Mouse (Mus musculus) hindbrain, embryonic 13.5 days (tissue): ENCODE results near the gene Gm17542. TPM values are rescaled to one million over a fixed set of nuclear protein-coding genes. Genes with fewer than 3 reads are reported as not detected.
"Not testable (repeated sequence)": the region's sequence is repeated elsewhere in the genome, so short reads cannot be mapped to it uniquely, and the experiment has no call there.

Experiments used
- ATAC-seq: fragments of 200-750 bp; cut with Nextera tagmentation; 2 replicates; pipeline ENCODE4 v1.8.0; 2017; ENCODE audit warnings: moderate TSS enrichment; ENCODE audit not compliant: low FRiP score
- H3K27ac ChIP-seq: fragments of 300-500 bp; sonication (generic); 2 replicates; pipeline ENCODE4 v1.5.1; 2015; ENCODE audit warnings: inconsistent platforms, mild to moderate bottlenecking, moderate library complexity
- H3K27me3 ChIP-seq: fragments of 300-500 bp; sonication (generic); 2 replicates; pipeline ENCODE4 v1.6.1; 2015; ENCODE audit warnings: mild to moderate bottlenecking, inconsistent platforms
- H3K36me3 ChIP-seq: fragments of 300-500 bp; sonication (generic); 2 replicates; pipeline ENCODE4 v1.6.1; 2015; ENCODE audit warnings: mild to moderate bottlenecking, inconsistent platforms
- H3K4me1 ChIP-seq: fragments of 300-500 bp; sonication (generic); replicated peaks from 2 replicates; pipeline ENCODE4 v1.6.1; 2015; ENCODE audit warnings: inconsistent platforms
- H3K4me2 ChIP-seq: fragments of 300-500 bp; sonication (generic); 2 replicates; pipeline ENCODE4 v1.6.1; 2015; ENCODE audit warnings: inconsistent platforms, mild to moderate bottlenecking, moderate library complexity
- H3K4me3 ChIP-seq: fragments of 300-500 bp; sonication (generic); 2 replicates; pipeline ENCODE4 v1.5.1; 2015; ENCODE audit warnings: mild to moderate bottlenecking, inconsistent platforms
- H3K9ac ChIP-seq: fragments of 300-500 bp; sonication (generic); 2 replicates; pipeline ENCODE4 v1.6.1; 2015; ENCODE audit warnings: mild to moderate bottlenecking, inconsistent platforms
- H3K9me3 ChIP-seq: fragments of 300-500 bp; sonication (generic); 2 replicates; pipeline ENCODE4 v1.6.1; 2016; ENCODE audit warnings: inconsistent platforms
- WGBS: fragments of 180-500 bp; shearing (Covaris S2); methylation state at CpG from one replicate; pipeline ENCODE4 v1.1.7; 2015; 5-methylcytosine and 5-hydroxymethylcytosine counted together
- polyA plus RNA-seq: library from polyadenylated mRNA; unstranded; fragments of >200 nt; fragmentation: Nextera tagmentation; extraction: Ambion mirVana; gene quantifications from 2 replicates; pipeline ENCODE4 v1.2.1, GENCODE M21; 2015

Gene Gm17542
- not detected in 2 replicates for polyA plus RNA-seq

DNA sequence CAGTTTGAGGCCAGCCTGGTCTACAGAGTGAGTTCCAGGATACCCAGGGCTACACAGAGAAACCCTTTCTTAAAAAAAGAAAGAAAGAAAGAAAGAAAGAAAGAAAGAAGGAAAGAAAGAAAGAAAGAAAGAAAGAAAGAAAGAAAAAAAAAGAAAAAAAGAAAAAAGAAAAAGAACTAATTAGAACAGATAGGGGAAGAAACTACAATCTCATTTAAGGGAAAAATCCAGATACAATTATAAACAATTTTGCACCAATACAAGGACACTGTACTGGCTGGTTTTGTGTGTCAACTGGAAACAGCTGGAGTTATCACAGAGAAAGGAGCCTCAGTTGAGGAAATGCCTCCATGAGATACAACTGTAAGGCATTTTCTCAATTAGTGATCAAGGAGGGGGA is at the start of gene Gm17542:
Gm17542 (minus strand) TSS at position 101 of the 400 bp plus-strand sequence.
- not testable (repeated sequence) for H3K27me3 ChIP-seq, H3K9ac ChIP-seq, H3K36me3 ChIP-seq, ATAC-seq, H3K4me2 ChIP-seq, H3K27ac ChIP-seq, H3K9me3 ChIP-seq, H3K4me3 ChIP-seq
- peaks cover 10% of the 10 kb centered on the region for H3K4me1 ChIP-seq

DNA sequence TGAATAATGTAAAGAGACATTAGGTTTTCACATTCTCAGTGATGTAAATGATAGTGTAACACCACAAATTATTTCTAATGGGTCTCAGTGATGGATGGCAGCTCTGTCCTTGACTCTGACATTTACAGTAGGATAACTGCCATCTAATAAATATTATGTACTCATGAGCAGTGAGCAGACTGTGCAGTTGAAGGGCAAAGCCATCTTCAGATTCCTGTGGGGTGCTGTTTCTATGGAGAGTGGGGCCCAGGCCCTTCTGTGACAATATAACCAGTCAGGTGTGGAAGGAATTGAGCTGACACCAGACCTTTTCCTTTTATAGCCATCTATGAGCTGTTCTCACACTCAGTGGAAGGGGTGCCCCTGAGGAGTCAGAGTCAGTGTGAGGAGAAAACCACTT is 21.8 kb upstream of the Gm17542 start:
- Histone ChIP-seq H3K9ac (no peak overlapping the region), H3K4me2 (no peak overlapping the region), H3K4me3 (no peak overlapping the region), H3K27me3 (no peaks in the 10 kb centered on the region), H3K36me3 (no peaks in the 10 kb centered on the region), H3K27ac (peak overlapping the region; percentile 42; the same call in 1 of the 2 replicates), H3K4me1 (no peaks in the 10 kb centered on the region), H3K9me3 (no peaks in the 10 kb centered on the region)
- ATAC-seq: no peak

DNA sequence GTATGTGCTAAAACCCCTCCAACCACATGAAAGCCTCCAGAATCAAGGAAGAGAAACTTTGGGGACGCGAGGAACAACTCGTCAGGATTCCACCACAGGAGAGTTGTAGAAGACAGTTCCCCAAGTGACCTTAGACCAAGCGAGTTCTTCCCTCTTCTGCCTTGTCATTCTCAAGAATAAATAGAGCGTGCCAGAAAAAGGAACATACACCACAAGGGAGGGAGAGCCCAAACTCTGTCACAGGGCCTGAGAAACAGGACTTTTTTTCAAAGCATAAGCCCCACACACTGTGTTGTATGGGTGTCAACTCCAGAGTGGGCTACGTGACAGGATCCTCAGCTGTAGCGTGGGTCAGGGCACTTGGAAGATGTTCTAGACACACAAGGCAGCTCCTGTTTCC is 20.1 kb upstream of the Gm17542 start:
- no peak for ATAC-seq
- H3K4me2 ChIP-seq: no peak overlapping the region
- no peak overlapping the region for H3K4me3 ChIP-seq
- WGBS: 88% methylated on average over 7 of the region's 7 CpGs
- H3K9me3 ChIP-seq: no peaks in the 10 kb centered on the region
- H3K9ac ChIP-seq: no peak overlapping the region
- no peaks in the 10 kb centered on the region for H3K36me3 ChIP-seq
- H3K27ac ChIP-seq: no peak overlapping the region
- no peaks in the 10 kb centered on the region for H3K4me1 ChIP-seq
- no peaks in the 10 kb centered on the region for H3K27me3 ChIP-seq

DNA sequence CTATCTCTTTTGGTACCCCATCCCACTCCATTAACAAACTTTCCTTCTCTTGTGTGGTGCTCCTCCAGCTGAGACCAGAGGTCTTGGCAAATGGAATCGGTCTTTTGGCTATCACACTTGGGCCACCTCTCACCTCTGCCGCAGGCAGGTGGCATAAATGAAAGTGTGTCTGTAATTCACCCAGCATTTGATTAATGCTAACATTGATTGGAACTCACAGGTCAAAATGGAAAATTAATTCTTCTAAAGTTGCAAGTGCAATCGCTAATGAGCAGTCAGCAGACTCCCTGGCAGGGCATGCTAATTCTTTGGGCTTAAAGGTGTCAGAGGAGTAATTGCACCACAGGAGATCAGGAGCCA is 3.2 kb downstream of the Gm17542 start:
- no peak overlapping the region for H3K27ac ChIP-seq
- H3K4me2 ChIP-seq: peak overlapping the region; percentile 33
- ATAC-seq: no peak
- H3K4me1 ChIP-seq: peaks cover 10% of the 10 kb centered on the region
- 56% methylated on average over 3 of the region's 3 CpGs for WGBS
- no peak overlapping the region for H3K9ac ChIP-seq
- 0 out of 2 replicates have a peak, but pooled peaks cover 4% of the 10 kb centered on the region for H3K9me3 ChIP-seq
- H3K27me3 ChIP-seq: no peaks in the 10 kb centered on the region
- no peaks in the 10 kb centered on the region for H3K36me3 ChIP-seq
- H3K4me3 ChIP-seq: no peak overlapping the region

DNA sequence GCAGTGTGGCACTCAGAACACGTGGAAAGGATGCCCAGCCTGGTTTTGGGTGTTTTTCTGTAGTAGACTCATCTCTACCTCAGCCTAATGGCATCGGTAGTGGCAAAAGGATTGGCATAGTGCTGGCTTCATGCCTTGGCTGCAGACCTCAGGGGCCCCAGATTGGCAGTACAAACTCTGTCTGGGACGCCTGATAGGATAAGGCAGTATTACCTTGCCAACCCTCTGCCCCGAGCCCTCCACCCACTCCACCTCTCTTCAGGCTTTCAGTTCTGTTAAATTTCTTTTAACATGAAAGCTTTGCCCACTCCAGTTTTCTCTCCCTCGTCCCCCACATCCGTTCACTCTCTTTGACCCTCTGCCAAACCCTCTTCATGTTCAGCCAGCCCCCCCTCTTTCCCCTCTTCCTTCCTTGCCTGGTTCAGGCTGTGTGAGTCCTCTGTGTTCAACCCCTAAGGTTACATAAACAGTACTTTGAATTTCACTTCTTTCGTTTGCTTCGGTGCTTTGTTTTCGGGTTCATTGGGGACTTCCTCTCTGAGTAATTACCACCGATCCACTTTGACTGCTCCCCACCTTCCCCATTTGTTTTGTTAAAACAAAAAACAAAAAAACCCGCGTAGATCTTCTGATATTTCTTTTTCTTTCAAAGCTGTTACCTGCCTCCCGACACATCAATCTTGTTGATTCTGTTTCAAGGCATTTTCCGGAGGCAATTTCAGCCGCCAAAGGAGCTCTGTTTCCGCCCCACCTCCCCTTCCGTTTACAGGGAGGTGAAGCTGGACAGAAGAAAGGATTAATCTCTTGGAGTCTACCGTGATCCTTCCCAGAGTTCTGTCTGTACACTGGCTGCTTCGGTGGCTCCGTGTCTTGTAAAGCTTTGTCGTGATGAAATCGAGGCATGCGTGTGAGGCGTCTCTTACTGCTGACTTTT is 3.9 kb downstream of the Gm17542 start:
- H3K27ac ChIP-seq: no peak overlapping the region
- no peaks in the 10 kb centered on the region for H3K36me3 ChIP-seq
- WGBS: 45% methylated on average over 24 of the region's 24 CpGs
- no peak overlapping the region for H3K4me3 ChIP-seq
- H3K4me2 ChIP-seq: peak overlapping the region; percentile 33
- ATAC-seq: no peak
- no peak overlapping the region for H3K9ac ChIP-seq
- 0 out of 2 replicates have a peak, but pooled peaks cover 4% of the 10 kb centered on the region for H3K9me3 ChIP-seq
- H3K4me1 ChIP-seq: peaks cover 10% of the 10 kb centered on the region
- no peaks in the 10 kb centered on the region for H3K27me3 ChIP-seq

DNA sequence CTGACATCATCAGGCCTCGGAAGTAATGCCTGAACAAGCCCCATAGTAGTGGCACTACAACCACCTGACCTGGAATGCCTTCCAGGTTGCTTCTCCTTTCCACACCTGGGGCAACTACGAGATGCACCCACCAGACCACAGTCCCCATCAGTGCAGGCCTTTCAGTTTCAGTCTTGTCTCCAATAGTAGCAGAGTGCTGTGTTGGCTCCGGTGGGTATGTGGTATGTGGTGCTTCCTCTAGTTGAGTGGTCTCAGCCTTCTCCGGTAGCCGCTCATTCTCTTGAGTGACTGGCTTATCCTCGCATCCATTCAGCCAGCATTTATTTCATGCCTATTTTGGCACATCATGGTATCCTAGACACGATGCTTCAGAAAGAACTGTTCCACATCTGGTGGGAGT is 4.8 kb downstream of the Gm17542 start:
- H3K9me3 ChIP-seq: 0 out of 2 replicates have a peak, but pooled peaks cover 4% of the 10 kb centered on the region
- H3K9ac ChIP-seq: no peak overlapping the region
- ATAC-seq: no peak
- H3K27me3 ChIP-seq: no peaks in the 10 kb centered on the region
- H3K36me3 ChIP-seq: no peaks in the 10 kb centered on the region
- peaks cover 10% of the 10 kb centered on the region for H3K4me1 ChIP-seq
- H3K4me2 ChIP-seq: no peak overlapping the region
- no peak overlapping the region for H3K4me3 ChIP-seq
- no peak overlapping the region for H3K27ac ChIP-seq
- 95% methylated on average over 7 of the region's 7 CpGs for WGBS

DNA sequence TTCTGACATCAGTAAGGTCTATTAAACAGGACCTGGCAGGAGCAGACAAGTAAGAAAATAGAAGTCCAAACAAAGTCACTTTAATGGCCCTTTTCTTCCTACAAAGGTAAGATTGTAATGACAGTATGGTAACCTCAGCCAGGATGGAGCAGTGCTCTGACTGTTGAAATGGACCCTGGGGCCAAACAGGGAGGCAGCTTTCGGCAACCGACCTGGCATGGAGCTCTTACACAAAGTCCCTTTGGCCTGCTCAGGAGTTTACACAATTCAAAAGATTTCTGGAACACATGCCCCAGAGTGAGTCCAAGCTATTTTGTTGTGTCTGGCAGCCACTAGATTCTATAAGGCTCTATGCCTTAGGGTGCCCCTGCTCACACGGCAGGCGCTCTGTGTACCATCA is 9.0 kb downstream of the Gm17542 start:
- no peaks in the 10 kb centered on the region for H3K36me3 ChIP-seq
- no peaks in the 10 kb centered on the region for H3K9me3 ChIP-seq
- H3K4me2 ChIP-seq: no peak overlapping the region
- 96% methylated on average over 4 of the region's 4 CpGs for WGBS
- no peaks in the 10 kb centered on the region for H3K27me3 ChIP-seq
- peaks cover 5% of the 10 kb centered on the region for H3K4me1 ChIP-seq
- no peak overlapping the region for H3K9ac ChIP-seq
- no peak overlapping the region for H3K27ac ChIP-seq
- ATAC-seq: no peak
- no peak overlapping the region for H3K4me3 ChIP-seq

DNA sequence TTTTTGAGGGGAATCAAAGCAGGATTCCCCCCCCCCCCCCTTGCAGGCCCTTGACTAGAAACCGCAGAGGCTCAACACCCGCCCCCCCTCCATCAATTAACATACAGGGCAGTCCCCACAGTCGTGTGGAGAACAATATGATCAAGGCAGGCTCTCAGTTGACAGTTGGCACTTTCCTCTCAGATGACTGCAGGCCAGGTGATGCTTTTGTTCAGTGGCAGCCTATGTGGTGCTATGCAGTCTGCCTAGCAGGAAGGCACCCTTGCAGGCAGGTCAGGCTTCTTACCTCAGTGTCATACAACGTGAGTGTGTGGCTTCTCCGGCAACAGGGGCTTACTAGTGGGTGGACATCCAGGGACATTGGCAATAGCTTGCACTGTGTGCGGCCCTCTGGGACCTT is 17.4 kb downstream of the Gm17542 start:
- peaks cover 9% of the 10 kb centered on the region for H3K4me1 ChIP-seq
- H3K4me2 ChIP-seq: no peak overlapping the region
- H3K9me3 ChIP-seq: no peaks in the 10 kb centered on the region
- ATAC-seq: no peak; the same call in 1 of the 2 replicates
- H3K36me3 ChIP-seq: no peaks in the 10 kb centered on the region
- H3K4me3 ChIP-seq: no peak overlapping the region
- H3K9ac ChIP-seq: no peak overlapping the region
- no peak overlapping the region for H3K27ac ChIP-seq
- H3K27me3 ChIP-seq: no peaks in the 10 kb centered on the region
- 49% methylated on average over 6 of the region's 6 CpGs for WGBS

DNA sequence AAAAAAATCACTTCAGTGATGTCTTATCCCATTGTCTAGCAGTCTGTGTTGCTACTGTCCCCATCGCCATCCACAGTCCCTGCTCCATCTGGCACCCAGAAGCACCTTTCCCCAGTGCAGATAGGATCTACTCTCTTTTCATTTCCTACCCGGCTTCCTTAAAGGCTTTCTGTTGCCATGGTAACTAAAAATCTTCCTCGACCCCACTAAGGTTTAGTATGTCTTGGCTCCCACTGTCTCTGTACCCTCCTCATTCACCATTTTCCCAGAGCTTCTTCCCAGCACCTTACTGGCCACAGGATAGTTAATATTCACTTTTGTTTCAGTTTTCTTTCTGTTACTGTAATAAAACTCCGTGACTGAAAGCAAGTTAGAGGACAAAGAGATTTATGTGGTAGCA is 17.9 kb downstream of the Gm17542 start:
- no peaks in the 10 kb centered on the region for H3K9me3 ChIP-seq
- peaks cover 9% of the 10 kb centered on the region for H3K4me1 ChIP-seq
- H3K27ac ChIP-seq: no peak overlapping the region
- H3K4me2 ChIP-seq: no peak overlapping the region
- no peaks in the 10 kb centered on the region for H3K36me3 ChIP-seq
- 30% methylated on average over 4 of the region's 4 CpGs for WGBS
- no peak; the same call in 1 of the 2 replicates for ATAC-seq
- no peak overlapping the region for H3K9ac ChIP-seq
- H3K27me3 ChIP-seq: no peaks in the 10 kb centered on the region
- H3K4me3 ChIP-seq: no peak overlapping the region

DNA sequence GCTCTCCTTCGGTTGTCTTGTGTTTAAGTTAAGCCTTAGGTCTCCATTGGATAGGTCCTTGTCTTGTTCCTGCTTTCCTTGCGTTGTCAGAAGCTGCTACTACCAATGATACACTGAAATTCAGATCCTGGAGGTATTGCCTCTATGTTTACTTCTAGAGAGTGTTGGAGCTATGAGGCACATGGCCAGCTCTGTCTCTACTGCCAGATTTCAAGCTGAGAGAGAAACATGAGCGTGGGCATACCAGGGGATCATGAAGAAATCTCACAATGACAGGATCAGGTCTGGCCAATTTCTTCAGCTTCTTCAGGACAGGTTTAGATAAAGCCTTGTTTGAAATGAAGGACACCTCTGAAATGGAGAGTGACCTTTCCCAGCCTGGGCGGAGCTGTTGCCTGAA is 19.1 kb downstream of the Gm17542 start:
- peaks cover 11% of the 10 kb centered on the region for H3K4me1 ChIP-seq
- no peaks in the 10 kb centered on the region for H3K36me3 ChIP-seq
- H3K9me3 ChIP-seq: no peaks in the 10 kb centered on the region
- 94% methylated on average over 4 of the region's 4 CpGs for WGBS
- H3K27ac ChIP-seq: no peak overlapping the region
- ATAC-seq: no peak
- no peak overlapping the region for H3K4me2 ChIP-seq
- no peak overlapping the region for H3K4me3 ChIP-seq
- H3K9ac ChIP-seq: no peak overlapping the region
- no peaks in the 10 kb centered on the region for H3K27me3 ChIP-seq

DNA sequence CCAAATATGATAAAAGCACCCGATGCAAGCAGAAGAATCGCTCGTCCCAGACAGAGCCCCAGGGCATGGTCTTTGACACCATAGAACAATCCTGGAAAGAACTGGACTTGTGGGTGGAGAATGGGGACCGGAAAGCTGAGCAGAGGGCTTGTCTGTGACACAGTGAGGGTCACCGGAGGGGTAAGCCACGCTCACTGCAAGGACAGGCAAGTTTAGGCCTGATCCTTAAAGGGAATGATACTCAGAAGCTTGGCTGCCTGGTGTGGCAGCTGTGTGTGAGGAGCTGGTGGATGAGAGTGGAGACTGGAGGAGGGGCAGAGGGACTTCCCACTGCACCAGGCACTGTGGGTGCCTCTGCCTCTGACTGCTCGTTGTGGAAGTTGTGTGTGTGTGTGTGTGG is 27.0 kb downstream of the Gm17542 start:
- Histone ChIP-seq H3K9ac (no peak overlapping the region), H3K4me2 (no peak overlapping the region), H3K27me3 (no peaks in the 10 kb centered on the region), H3K9me3 (no peaks in the 10 kb centered on the region), H3K4me1 (0 out of 2 replicates have a peak, but pooled peaks cover 2% of the 10 kb centered on the region), H3K27ac (no peak overlapping the region), H3K36me3 (no peaks in the 10 kb centered on the region), H3K4me3 (no peak overlapping the region)
- WGBS: 83% methylated on average over 7 of the region's 7 CpGs
- no peak for ATAC-seq

DNA sequence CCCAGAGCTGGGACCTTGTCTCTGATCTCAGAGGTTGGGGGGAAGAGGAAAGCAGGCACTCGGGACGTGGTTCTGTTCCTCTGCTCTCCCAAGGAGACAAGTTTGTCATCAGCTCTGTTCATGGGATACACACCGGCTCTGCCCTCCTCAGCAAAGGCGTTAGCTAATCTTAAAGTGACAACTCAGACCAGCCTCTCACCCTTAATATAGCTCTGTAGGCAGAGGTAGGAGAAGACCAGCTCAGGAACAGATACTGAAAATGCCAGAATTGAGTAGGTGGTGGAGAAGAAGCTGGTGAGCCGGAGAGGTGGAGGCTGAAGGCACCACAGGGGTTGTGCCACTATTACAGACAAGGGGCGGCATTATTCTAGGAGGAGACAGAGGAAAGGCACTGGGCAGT is 38.7 kb downstream of the Gm17542 start:
- no peak for ATAC-seq
- Histone ChIP-seq H3K9ac (no peak overlapping the region), H3K4me2 (no peak overlapping the region), H3K4me1 (no peaks in the 10 kb centered on the region; the same call in 1 of the 2 replicates), H3K27ac (no peak overlapping the region), H3K4me3 (no peak overlapping the region), H3K36me3 (no peaks in the 10 kb centered on the region), H3K27me3 (peaks cover 12% of the 10 kb centered on the region), H3K9me3 (no peaks in the 10 kb centered on the region)
- 86% methylated on average over 6 of the region's 6 CpGs for WGBS

DNA sequence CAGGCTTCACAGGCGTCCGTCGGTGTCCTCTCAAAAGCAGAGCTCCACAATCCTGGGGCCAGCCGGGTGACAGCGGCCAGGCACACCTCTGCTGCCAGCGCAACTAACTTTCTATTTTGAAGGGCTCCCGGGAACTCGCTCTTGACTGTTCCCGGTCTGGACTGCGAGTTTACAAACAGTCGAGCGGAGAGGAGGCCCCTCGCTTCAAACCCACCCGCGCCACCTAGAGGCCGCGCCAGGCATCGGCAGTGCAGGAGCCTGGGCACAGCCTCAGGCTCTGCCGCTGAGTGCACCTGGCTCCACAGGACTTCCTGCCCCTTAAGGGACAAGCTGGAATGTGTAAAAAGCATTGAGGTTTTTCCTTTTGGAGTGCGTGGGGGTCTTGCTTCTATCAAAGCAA is 42.5 kb downstream of the Gm17542 start, which contains the start of gene Edar:
Edar (minus strand) TSS at position 122 of the 400 bp plus-strand sequence.
- Histone ChIP-seq H3K27me3 (peaks cover 12% of the 10 kb centered on the region), H3K36me3 (no peaks in the 10 kb centered on the region), H3K4me2 (peak within 1 kb of the TSS; percentile 47), H3K4me1 (peaks cover 19% of the 10 kb centered on the region), H3K9ac (no peak within 1 kb of the TSS), H3K9me3 (no peaks in the 10 kb centered on the region), H3K27ac (no peak within 1 kb of the TSS), H3K4me3 (peak within 1 kb of the TSS; percentile 29)
- WGBS: 3% methylated on average over 20 of the region's 20 CpGs
- ATAC-seq: peak; percentile 68; the same call in 1 of the 2 replicates
